Mouse (Mus musculus): Measurements from ENCODE around the gene Kalrn.

GRCm38 (mm10) chr16:34050090-34050489 is 523.2 kb downstream of the Kalrn start:
- TF ChIP-seq CTCF (IDR thresholded peaks at IDR 0.05; ENCODE audit: extremely low read depth, insufficient read depth, low read length): no peak
- no peak for TF ChIP-seq POLR2A (IDR thresholded peaks at IDR 0.05; ENCODE audit: extremely low read depth, insufficient read depth, low read length)
